Mouse (Mus musculus): ENCODE measurements at regions not wholly inside any gene's neighbourhood (a gene's known extent, or its start where the extent isn't known, plus 50 kb on each side); places are given as distances from the start of the nearest gene placed in this dataset.

DNA sequence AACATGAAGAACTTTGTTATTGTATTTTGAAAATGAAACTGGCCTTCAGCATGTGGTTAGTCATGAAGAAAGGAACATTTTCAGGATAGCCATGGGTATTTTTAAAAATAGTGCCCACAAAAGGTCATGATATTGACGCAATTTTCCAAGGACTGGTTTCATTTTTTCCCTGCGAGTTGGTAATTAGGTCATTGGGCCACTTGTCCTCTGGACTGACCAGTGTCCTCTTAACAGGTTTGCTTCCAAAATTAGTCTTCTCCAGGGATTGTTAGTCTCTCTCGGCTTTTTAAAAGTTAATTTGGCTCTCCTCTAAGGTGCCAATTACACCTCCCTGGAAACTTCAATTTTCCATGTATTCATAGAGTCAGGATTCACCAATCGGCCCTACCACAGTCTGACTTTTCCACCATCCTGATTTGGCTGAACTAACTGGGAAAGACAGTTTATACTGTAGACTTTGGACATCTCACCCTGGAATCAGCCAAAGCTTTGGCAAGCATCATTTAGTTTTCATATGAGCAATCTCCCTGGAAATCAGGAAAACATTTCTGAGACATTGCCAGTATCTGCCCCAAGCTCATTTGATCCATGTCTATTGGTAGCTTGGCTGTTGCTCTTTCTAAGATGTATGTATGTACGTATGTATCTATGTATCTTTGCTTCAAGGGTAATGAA lies 562.8 kb upstream of the Sox9 start:
- DNase-seq (ENCODE audit: low read depth, low spot score) = no peak

DNA sequence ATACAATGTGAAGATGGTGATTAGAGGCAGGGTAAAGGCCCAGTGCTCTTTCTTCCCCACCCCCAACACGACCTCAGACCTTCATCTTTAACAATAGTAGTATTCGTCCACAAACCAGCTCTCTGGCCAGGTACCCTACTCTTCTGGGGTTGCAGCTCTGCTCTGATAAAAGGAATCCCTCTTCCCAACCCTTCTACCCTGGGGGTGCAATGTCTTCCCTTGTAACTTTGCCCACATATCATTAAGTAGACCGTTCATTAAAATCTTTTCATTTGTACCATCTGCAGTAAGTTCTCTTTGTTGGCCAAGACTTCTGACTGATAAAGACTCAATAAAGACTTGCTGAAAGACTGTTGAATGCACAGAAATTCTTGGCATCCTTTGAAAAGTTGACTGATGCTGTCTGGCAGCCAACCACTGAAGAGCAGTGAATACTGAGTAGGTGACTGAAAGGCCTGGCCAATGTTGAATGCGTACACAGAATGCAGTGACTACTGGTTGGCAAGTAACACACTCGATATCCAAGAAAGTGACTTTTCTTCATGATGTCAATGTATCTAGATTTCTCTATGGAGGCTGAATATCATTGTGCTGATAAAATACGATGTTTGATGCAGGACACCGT lies 547.4 kb upstream of the Sox9 start:
- DNase-seq (ENCODE audit: low read depth, low spot score) = peak; percentile 45

DNA sequence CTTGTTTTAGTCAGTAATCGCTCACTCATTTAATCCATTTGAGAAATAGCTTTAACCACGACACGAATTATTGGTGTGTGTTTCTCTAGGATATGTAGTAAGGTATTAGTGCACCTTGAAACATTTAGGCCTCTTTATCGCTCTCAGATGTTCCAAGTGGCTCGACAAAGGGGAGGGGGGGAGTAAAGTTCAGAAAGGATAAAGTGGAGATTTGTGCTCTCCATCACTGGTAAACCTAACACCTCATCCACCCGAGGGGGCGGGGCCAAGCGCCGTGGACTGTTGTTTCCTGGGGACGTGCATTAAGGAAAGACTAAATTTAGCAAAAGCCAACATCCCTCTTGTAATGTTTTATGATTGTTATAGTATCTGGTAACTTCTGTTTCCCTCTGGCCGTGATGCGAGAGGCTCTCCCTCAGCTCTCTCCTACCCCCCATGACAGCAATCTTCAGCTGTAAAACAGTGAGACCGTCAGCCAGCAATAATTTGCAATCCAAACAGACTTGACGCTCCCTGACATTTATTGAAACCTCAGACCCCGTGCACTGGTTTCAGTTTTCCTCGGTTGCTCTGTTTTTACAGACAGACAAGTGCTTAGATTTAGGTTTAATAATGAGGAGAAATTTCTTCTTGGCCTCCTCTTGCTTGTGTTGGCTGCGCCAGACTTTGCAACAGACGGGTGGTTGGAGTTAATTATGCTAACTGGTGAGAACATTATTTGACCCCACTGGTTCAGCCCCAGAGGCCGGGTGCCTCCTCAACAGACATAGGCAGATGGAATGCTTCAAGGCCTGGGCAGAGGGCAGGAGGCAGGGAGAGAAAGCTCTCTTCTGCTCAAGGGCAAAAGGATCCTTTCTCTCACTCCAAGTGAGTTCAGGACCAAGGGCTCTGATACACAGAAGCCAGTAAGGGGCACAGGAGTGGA lies 542.8 kb upstream of the Sox9 start:
- DNase-seq (ENCODE audit: low read depth, low spot score) = no peak

DNA sequence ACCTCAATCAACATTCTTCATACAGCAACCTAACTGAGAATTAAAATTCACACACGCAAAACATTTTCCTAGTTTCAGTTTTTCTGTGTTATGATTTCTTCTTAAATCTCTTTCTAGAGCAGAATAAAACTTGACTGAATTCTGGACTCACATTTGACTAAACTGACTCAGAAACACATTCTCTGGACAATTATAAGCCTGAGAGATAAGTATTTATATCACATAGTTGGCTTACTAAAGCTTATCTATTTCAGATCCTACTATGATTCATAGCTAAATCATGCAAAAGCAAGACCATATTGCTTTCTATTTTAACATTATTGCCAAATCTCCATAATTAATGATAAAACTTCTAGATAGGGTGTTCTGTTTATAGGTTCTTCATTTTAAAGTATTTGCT lies 529.5 kb upstream of the Sox9 start:
- no peak for DNase-seq (ENCODE audit: low read depth, low spot score)

- no peak for DNase-seq (ENCODE audit: low read depth, low spot score)
Observed at GRCm38 (mm10) chr11:112253061-112253460, 529.0 kb upstream of the Sox9 start.

DNA sequence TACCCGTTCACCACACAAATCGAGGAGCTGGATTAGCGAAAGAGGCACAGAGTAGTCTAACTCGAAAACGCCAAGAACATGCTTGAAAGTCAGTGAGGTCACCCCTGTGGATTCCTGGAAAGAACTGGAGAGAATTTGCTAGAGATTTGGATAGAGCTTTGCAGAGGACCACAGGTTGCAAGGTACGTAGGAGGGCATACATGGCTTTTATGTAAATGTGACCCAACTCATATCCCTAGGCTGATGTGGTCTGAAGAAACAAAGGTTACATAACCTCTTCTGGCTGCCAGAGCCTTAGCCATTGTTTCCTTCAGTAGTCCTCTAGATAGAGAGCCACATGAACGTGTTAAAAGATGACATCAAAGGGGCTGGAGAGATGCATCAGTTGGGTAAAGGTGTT lies 525.7 kb upstream of the Sox9 start:
- DNase-seq (ENCODE audit: low read depth, low spot score) = no peak

GRCm38 (mm10) chr11:112264077-112264476 lies 517.9 kb upstream of the Sox9 start:
- no peak for DNase-seq (ENCODE audit: low read depth, low spot score)

GRCm38 (mm10) chr11:112270911-112271310 lies 511.1 kb upstream of the Sox9 start:
- DNase-seq (ENCODE audit: low read depth, low spot score) = no peak

- no peak for DNase-seq (ENCODE audit: low read depth, low spot score)
Observed at GRCm38 (mm10) chr11:112278566-112278965, 503.5 kb upstream of the Sox9 start.

GRCm38 (mm10) chr11:112282911-112283310 lies 499.1 kb upstream of the Sox9 start:
- no peak for DNase-seq (ENCODE audit: low read depth, low spot score)

- DNase-seq (ENCODE audit: low read depth, low spot score) = peak; percentile 4
Observed at GRCm38 (mm10) chr11:112298901-112299341, 483.1 kb upstream of the Sox9 start.

- no peak for DNase-seq (ENCODE audit: low read depth, low spot score)
Observed at GRCm38 (mm10) chr11:112303091-112303490, 478.9 kb upstream of the Sox9 start.

DNA sequence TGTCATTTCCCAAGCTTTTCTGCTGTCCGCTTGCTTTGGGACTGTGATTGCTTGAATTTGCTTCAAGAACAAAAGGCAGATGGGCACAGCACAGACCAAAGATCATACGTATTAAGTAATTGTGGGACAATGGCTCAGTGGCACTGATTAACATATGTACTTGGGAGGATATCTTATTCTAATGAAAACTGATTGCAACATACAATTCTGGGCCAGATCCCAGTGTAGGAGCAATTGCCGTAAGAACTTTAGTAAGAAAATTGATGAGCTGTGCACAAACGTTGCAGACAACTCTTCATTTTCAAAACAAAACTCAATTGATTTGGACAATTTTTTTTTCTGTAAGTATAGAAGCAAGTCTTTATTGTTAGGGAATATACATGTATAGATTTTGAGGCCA lies 456.2 kb upstream of the Sox9 start:
- DNase-seq (ENCODE audit: low read depth, low spot score) = no peak

DNA sequence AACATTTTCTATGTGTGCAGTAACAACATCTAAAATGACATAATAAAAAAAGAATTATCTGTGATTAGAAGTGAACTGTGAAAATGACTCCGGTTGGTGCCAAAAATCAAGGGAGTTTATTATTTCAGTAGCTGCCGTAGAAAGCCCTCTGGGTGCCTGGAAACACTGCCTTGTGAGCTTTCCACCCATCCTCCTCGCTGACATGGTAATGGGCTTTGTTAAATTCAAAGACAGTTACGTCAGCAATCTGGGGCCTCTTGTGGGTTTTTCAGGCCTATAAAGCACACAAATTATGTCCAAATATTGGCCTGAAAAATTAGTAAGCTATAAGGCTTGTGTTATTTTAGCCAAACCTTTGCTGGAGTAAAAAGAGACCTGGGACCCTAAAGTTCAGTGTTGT lies 454.4 kb upstream of the Sox9 start:
- DNase-seq (ENCODE audit: low read depth, low spot score) = no peak

DNA sequence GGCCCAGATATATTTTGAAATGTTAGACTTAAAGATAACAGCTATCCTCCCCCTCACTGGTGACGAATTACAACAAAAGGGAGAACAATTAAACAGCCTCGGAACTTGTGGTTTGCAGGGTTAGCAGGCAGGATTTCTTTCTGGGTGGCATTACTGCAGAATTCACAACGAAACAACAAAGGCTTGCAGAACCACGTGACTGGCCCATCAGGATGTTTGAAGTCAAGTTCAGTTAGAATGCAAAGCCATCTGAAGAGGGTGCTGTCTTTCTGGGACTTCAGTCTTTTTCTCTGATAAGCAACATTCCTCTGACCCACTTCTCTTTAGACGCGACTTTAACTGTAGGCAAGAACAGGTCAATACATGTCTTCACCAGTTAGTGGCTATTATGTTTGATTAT lies 436.9 kb upstream of the Sox9 start:
- DNase-seq (ENCODE audit: low read depth, low spot score) = no peak

GRCm38 (mm10) chr11:112345586-112345985 lies 436.4 kb upstream of the Sox9 start:
- no peak for DNase-seq (ENCODE audit: low read depth, low spot score)

- DNase-seq (ENCODE audit: low read depth, low spot score) = no peak
Observed at GRCm38 (mm10) chr11:112346089-112346488, 435.9 kb upstream of the Sox9 start.

DNA sequence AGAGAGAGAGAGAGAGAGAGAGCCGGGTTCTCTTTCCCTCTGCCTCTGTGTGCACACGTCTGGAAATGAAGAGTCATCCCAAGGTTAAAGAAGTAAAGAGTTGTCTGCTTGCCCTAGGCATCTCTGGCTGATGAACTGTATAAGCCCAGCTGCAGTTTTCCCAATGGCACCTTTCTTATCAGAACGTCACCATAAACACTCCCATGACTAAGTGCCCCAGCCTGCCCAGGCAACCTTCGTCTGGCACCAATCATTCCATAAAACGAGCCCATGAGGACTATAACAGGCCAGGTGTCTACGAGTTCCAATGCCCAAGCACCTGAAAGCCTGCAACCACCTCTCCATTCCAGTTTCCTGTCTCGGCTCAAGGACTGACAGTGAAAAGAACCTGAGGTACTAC lies 435.5 kb upstream of the Sox9 start:
- no peak for DNase-seq (ENCODE audit: low read depth, low spot score)

GRCm38 (mm10) chr11:112355311-112355710 lies 426.7 kb upstream of the Sox9 start:
- no peak for DNase-seq (ENCODE audit: low read depth, low spot score)

DNA sequence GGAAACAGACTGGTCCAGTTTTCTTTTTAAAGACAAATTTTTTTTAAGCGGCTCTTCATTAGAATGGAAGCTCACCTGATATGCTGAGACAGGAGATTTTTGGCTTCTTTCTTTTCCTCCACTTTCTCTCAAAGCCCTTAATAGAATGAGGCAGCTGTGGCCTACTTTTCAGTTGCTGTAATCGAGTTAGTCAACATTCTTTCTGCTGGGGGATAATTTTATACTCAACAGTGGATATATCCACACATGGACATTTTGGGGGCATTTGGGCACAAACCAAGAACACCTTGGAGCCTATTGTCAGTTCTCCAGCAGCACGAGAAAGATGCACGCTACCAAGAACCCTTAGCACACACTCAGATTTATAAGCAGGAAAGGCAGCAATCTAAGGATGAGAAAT lies 415.3 kb upstream of the Sox9 start:
- no peak for DNase-seq (ENCODE audit: low read depth, low spot score)

- DNase-seq (ENCODE audit: low read depth, low spot score) = no peak
Observed at GRCm38 (mm10) chr11:112370941-112371340, 411.1 kb upstream of the Sox9 start.

DNA sequence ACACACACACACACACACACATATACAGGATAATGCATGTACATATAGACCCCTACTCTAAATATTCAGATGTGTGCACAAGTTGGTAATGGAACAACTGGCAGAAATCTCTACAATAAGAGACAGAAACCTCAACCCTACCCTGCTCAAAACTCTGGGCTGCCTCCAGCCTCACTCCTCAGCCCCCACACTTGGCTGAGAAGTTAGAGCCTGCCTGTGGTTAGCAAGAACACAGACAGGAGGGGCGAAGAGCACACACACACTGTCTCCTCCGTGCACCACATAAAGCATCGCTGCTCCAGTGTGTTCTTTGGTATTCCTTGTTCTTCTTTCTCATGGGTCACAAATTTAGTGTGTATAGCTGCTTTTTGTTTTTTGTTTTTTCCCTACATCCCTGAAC lies 382.0 kb upstream of the Sox9 start:
- no peak for DNase-seq (ENCODE audit: low read depth, low spot score)

DNA sequence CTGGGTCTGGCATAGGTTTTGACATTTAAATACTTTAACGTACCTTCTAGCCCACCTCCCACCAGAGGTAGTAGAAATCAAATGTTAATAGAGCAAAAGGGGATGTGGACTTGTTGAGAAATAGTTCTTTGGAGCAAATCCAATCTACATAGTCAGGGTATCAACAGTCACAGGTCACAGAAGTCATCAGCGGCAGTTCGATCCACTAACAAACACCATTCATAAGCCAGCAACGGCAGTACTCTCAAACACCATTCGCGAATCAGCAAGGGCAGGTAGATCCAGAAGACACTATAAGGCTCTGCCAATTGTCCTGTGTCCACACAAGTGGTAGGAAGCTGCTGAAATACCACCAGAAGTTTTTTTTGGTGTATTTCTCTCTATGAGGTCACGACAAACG lies 374.3 kb upstream of the Sox9 start:
- DNase-seq (ENCODE audit: low read depth, low spot score) = no peak

Data from brain, embryonic 18.5 days (tissue).